Mouse (Mus musculus) forebrain, embryonic 14.5 days (tissue): ENCODE measurements around the gene Ankrd66. TPM values are rescaled to one million over a fixed set of nuclear protein-coding genes. Genes with fewer than 3 reads are reported as not detected.
A peak's percentile ranks its signal among the peaks of the same experiment; 100 is the strongest.

ENCODE experiments used
- ATAC-seq: fragments of 200-750 bp; cut with Nextera tagmentation; 2 replicates; pipeline ENCODE4 v1.8.0; 2017; ENCODE audit warnings: mild to moderate bottlenecking, moderate library complexity
- DNase-seq: peaks from one replicate; pipeline ENCODE4 v3.0.0-alpha.2; 2015; ENCODE audit warnings: low spot score
- H3K27ac ChIP-seq: fragments of 300-500 bp; sonication (generic); 2 replicates; pipeline ENCODE4 v1.5.1; 2014; ENCODE audit warnings: low read depth, mild to moderate bottlenecking, control low read depth, low read length, moderate library complexity
- H3K27me3 ChIP-seq: fragments of 300-500 bp; sonication (generic); replicated peaks from 2 replicates; pipeline ENCODE4 v1.6.1; 2014; ENCODE audit warnings: low read length, control low read depth, mixed read lengths; ENCODE audit not compliant: control insufficient read depth, insufficient read depth
- H3K36me3 ChIP-seq: fragments of 300-500 bp; sonication (generic); 2 replicates; pipeline ENCODE4 v1.6.1; 2014; ENCODE audit warnings: low read length, control low read depth; ENCODE audit not compliant: control insufficient read depth, insufficient read depth
- H3K4me1 ChIP-seq: fragments of 300-500 bp; sonication (generic); 2 replicates; pipeline ENCODE4 v1.6.1; 2014; ENCODE audit warnings: antibody characterized with exemption, low read length, control low read depth; ENCODE audit not compliant: control insufficient read depth, insufficient read depth
- H3K4me2 ChIP-seq: fragments of 300-500 bp; sonication (generic); 2 replicates; pipeline ENCODE4 v1.6.1; 2014; ENCODE audit warnings: mild to moderate bottlenecking, control low read depth, low read length
- H3K4me3 ChIP-seq: fragments of 300-500 bp; sonication (generic); 2 replicates; pipeline ENCODE4 v1.5.1; 2014; ENCODE audit warnings: low read depth, low read length, control low read depth
- H3K9ac ChIP-seq: fragments of 300-500 bp; sonication (generic); 2 replicates; pipeline ENCODE4 v1.6.1; 2014; ENCODE audit warnings: mild to moderate bottlenecking, low read length, control low read depth, moderate library complexity
- H3K9me3 ChIP-seq: fragments of 300-500 bp; sonication (generic); replicated peaks from 2 replicates; pipeline ENCODE4 v1.6.1; 2016; ENCODE audit warnings: low read length, control low read depth, mixed read lengths; ENCODE audit not compliant: control insufficient read depth
- WGBS: fragments of 180-500 bp; shearing (Covaris S2); extraction: QIAGEN DNeasy Blood & Tissue Kit; methylation state at CpG from one replicate; pipeline ENCODE4 v1.1.7; 2014; 5-methylcytosine and 5-hydroxymethylcytosine counted together
- polyA plus RNA-seq: library from polyadenylated mRNA; unstranded; fragments of >200 nt; fragmentation: Nextera tagmentation; extraction: Ambion mirVana; gene quantifications from 2 replicates; pipeline ENCODE4 v1.2.1, GENCODE M21; 2014

The Ankrd66 gene
- polyA plus RNA-seq: 0.34 and 0.45 TPM in 2 replicates

GRCm38 (mm10) chr17:43543539-43543938 is at the start of gene Ankrd66:
TSS of gene Ankrd66 (minus strand) at chr17:43543639.
- no peak within 1 kb of the TSS for H3K4me3 ChIP-seq
- ATAC-seq (no peak), DNase-seq (no peak)
- no peaks in the 10 kb centered on the region for H3K4me1 ChIP-seq
- no peak within 1 kb of the TSS for H3K27ac ChIP-seq
- H3K4me2 ChIP-seq: no peak within 1 kb of the TSS
- H3K27me3 ChIP-seq: no peaks in the 10 kb centered on the region
- no peaks in the 10 kb centered on the region for H3K9me3 ChIP-seq
- H3K36me3 ChIP-seq: no peaks in the 10 kb centered on the region
- no peak within 1 kb of the TSS for H3K9ac ChIP-seq
- WGBS: 92% methylated on average over 1 of the region's 1 CpGs

- no peaks in the 10 kb centered on the region for H3K9me3 ChIP-seq
- ATAC-seq (peak; percentile 20; the same call in 1 of the 2 replicates), DNase-seq (peak; percentile 21)
- 82% methylated on average over 21 of the region's 21 CpGs for WGBS
- no peaks in the 10 kb centered on the region for H3K4me1 ChIP-seq
- H3K4me3 ChIP-seq: no peak overlapping the region
- H3K36me3 ChIP-seq: no peaks in the 10 kb centered on the region
- H3K27me3 ChIP-seq: no peaks in the 10 kb centered on the region
- H3K4me2 ChIP-seq: no peak overlapping the region
- no peak overlapping the region for H3K9ac ChIP-seq
- H3K27ac ChIP-seq: no peak overlapping the region
Observed at GRCm38 (mm10) chr17:43592296-43593291, 49.2 kb upstream of the Ankrd66 start.

DNA sequence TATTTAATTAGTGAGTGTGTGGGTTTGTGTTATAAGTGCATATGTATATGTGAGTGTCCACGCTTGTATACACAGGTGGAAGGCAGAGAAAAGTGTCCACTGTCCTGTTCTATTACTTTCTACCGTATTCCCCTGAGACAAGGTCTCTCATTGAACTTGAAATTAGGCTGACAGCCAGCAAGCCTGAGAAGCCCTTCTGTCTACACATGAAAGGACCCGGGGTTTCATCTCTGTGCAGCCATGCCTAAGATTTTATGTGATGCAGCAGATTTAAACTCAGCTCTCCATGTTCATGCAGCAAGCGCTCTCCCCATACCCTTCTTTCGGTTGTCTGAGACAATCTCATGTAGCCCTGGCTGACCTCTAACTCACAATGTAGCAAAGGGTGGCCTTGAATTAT is 47.1 kb upstream of the Ankrd66 start:
- Histone ChIP-seq H3K4me1 (no peaks in the 10 kb centered on the region), H3K9me3 (no peaks in the 10 kb centered on the region), H3K27ac (no peak overlapping the region), H3K4me3 (no peak overlapping the region), H3K27me3 (no peaks in the 10 kb centered on the region), H3K36me3 (no peaks in the 10 kb centered on the region), H3K4me2 (no peak overlapping the region), H3K9ac (no peak overlapping the region)
- DNase-seq: peak; percentile 14
- 77% methylated on average over 5 of the region's 5 CpGs for WGBS
- ATAC-seq: no peak

DNA sequence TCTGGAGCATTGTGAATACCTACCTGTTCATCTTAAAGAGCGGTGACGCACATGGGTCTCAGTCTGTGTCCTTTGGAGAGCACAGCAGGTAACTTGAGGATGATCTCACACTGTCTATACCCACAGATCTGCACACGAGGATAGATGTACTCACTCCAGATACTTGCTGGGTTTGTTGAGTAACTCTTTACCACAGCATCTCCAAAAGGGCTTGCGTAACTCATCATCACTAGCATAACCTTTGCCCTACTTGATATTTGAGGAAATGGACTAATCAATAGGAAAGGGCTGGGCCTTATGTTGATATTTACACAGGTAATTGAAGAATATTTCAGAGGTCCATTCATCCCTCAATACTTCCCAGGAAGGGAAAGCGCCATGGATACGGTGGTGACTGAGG is 46.3 kb upstream of the Ankrd66 start:
- 92% methylated on average over 6 of the region's 6 CpGs for WGBS
- H3K4me1 ChIP-seq: no peaks in the 10 kb centered on the region
- no peak for ATAC-seq

GRCm38 (mm10) chr17:43587278-43587677 is 43.8 kb upstream of the Ankrd66 start:
- Histone ChIP-seq H3K4me3 (no peak overlapping the region), H3K9ac (no peak overlapping the region), H3K4me1 (no peaks in the 10 kb centered on the region), H3K27ac (no peak overlapping the region), H3K27me3 (no peaks in the 10 kb centered on the region), H3K4me2 (no peak overlapping the region), H3K9me3 (no peaks in the 10 kb centered on the region), H3K36me3 (no peaks in the 10 kb centered on the region)
- no peak for ATAC-seq
- WGBS: 88% methylated on average over 2 of the region's 2 CpGs
- DNase-seq: no peak

More for the DNA sequence above, 46.3 kb upstream of the Ankrd66 start:
- no peak overlapping the region for H3K9ac ChIP-seq
- no peak overlapping the region for H3K27ac ChIP-seq
- H3K4me3 ChIP-seq: no peak overlapping the region
- H3K4me2 ChIP-seq: no peak overlapping the region
- no peaks in the 10 kb centered on the region for H3K27me3 ChIP-seq
- no peak for DNase-seq
- H3K9me3 ChIP-seq: no peaks in the 10 kb centered on the region
- no peaks in the 10 kb centered on the region for H3K36me3 ChIP-seq

DNA sequence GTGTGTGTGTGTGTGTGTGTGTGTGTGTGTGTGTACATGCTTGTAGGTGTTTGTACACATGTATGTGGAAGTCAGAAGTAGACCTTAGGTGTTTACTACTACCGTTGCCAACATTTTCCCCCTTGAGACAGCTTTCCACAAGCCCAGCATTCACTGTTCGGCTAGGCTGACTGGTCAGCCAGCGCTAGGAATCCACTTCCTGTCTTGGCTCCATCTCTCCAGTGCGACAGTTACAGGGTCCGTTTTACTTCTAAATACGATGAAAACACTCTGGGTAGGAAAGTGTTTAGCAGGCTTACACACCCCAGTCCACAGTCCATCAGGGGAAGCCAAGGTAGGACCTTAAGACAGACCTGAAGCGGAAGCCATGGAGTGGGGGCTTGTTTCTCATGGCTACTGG is 41.3 kb upstream of the Ankrd66 start:
- H3K9ac ChIP-seq: no peak overlapping the region
- H3K36me3 ChIP-seq: no peaks in the 10 kb centered on the region
- H3K27ac ChIP-seq: no peak overlapping the region
- no peak overlapping the region for H3K4me3 ChIP-seq
- DNase-seq (no peak), ATAC-seq (no peak)
- 91% methylated on average over 7 of the region's 7 CpGs for WGBS
- H3K9me3 ChIP-seq: no peaks in the 10 kb centered on the region
- H3K4me2 ChIP-seq: no peak overlapping the region
- no peaks in the 10 kb centered on the region for H3K4me1 ChIP-seq
- H3K27me3 ChIP-seq: no peaks in the 10 kb centered on the region

GRCm38 (mm10) chr17:43581012-43581467 is 37.6 kb upstream of the Ankrd66 start:
- H3K4me1 ChIP-seq: no peaks in the 10 kb centered on the region
- H3K4me2 ChIP-seq: no peak overlapping the region
- peak; percentile 22 for DNase-seq
- no peaks in the 10 kb centered on the region for H3K36me3 ChIP-seq
- no peak overlapping the region for H3K4me3 ChIP-seq
- 41% methylated on average over 8 of the region's 8 CpGs for WGBS
- no peaks in the 10 kb centered on the region for H3K27me3 ChIP-seq
- ATAC-seq: peak; percentile 57; the same call in 1 of the 2 replicates
- no peaks in the 10 kb centered on the region for H3K9me3 ChIP-seq
- H3K27ac ChIP-seq: no peak overlapping the region
- peak overlapping the region; percentile 43; the same call in 1 of the 2 replicates for H3K9ac ChIP-seq

DNA sequence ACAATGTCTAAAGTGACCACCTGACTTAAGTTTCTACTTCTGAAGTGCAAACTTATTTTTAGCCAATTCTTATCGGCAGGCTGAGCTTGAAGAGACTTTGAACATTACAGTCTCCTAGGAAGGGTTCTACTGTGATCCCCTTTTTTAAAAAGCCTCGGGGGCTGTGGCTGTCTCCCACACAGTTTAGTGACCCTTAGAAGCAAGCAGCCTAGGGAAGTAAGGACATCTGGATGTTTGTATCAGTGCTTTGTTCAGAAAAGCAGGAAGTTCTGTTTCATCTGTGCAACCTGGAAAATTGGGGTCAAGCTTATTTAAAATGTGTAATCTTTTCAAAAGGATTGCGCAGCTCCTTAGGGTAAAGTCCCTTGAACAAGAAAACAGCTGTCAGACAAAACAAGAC is 37.0 kb upstream of the Ankrd66 start:
- no peaks in the 10 kb centered on the region for H3K9me3 ChIP-seq
- no peaks in the 10 kb centered on the region for H3K4me1 ChIP-seq
- H3K27ac ChIP-seq: no peak overlapping the region
- no peak for ATAC-seq
- peak overlapping the region; percentile 43; the same call in 1 of the 2 replicates for H3K9ac ChIP-seq
- no peak overlapping the region for H3K4me3 ChIP-seq
- no peak overlapping the region for H3K4me2 ChIP-seq
- no peak for DNase-seq
- 51% methylated on average over 3 of the region's 3 CpGs for WGBS
- no peaks in the 10 kb centered on the region for H3K36me3 ChIP-seq
- no peaks in the 10 kb centered on the region for H3K27me3 ChIP-seq

DNA sequence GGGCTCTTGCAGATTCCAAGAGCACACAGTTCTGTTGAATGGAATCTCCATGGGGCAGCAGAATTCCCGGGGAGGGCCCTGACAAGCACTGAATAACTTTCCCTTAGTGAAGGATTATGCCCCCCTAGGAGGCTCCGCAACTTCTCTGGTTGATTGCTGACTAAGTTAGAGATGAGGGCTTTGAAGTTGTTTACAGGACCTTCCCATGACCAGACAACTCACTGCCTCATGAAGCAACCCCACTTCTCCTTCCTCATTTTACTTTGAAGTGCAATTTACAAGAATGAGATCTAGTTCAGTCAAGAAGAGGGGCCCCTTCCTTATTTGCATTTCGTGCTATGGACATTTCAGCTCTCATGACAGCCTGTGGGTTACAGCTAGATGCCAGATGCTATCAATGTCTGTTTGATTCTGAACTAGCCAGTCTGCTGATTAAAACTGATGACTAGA is 30.2 kb upstream of the Ankrd66 start:
- Histone ChIP-seq H3K27ac (no peak overlapping the region), H3K27me3 (no peaks in the 10 kb centered on the region), H3K4me2 (no peak overlapping the region), H3K9me3 (no peaks in the 10 kb centered on the region), H3K4me3 (no peak overlapping the region), H3K9ac (no peak overlapping the region), H3K36me3 (no peaks in the 10 kb centered on the region), H3K4me1 (peaks cover 5% of the 10 kb centered on the region)
- peak; percentile 50; the same call in 1 of the 2 replicates for ATAC-seq
- 9% methylated on average over 3 of the region's 3 CpGs for WGBS
- DNase-seq: no peak
